Mouse (Mus musculus): ENCODE results near the gene Cyb5d1. TPM values are rescaled to one million over a fixed set of nuclear protein-coding genes. Genes with fewer than 3 reads are reported as not detected.
A peak's percentile ranks its signal among the peaks of the same experiment; 100 is the strongest.

Cyb5d1 gene
- polyA plus RNA-seq, 1 experiment from 2014 or later: 15.0 TPM

GRCm38 (mm10) chr11:69428751-69429150, 33.3 kb upstream of the Cyb5d1 start:
- ATAC-seq (ENCODE audit: insufficient number of reproducible peaks, insufficient read depth, low FRiP score, low read depth): peak; percentile 66; the same call in 1 of the 2 replicates

GRCm38 (mm10) chr11:69426246-69426645, 30.8 kb upstream of the Cyb5d1 start:
- Histone ChIP-seq H3K4me3 (ENCODE audit: low read depth, low read length) (no peak overlapping the region), H3K4me2 (replicated peaks; ENCODE audit: low read depth, low read length) (no peak overlapping the region), H3K27me3 (ENCODE audit: control insufficient read depth, insufficient read depth, low read length) (no peaks in the 10 kb centered on the region), H3K9me3 (ENCODE audit: control insufficient read depth, low read depth, low read length) (no peaks in the 10 kb centered on the region), H3K4me1 (ENCODE audit: control insufficient read depth, insufficient read depth, low read length) (peaks cover 11% of the 10 kb centered on the region; the same call in 1 of the 2 replicates), H3K27ac (ENCODE audit: low read length) (no peak overlapping the region), H3K36me3 (ENCODE audit: control insufficient read depth, insufficient read depth, low read length) (no peaks in the 10 kb centered on the region), H3K9ac (replicated peaks; ENCODE audit: low read depth, low read length) (no peak overlapping the region)
- 79% methylated on average over 2 of the region's 2 CpGs for WGBS
- ATAC-seq (ENCODE audit: insufficient number of reproducible peaks, insufficient read depth, low FRiP score, low read depth): no peak

More at GRCm38 (mm10) chr11:69428751-69429150, 33.3 kb upstream of the Cyb5d1 start:
- no peak overlapping the region for H3K4me2 ChIP-seq (replicated peaks; ENCODE audit: low read depth, low read length)
- H3K36me3 ChIP-seq (ENCODE audit: control insufficient read depth, insufficient read depth, low read length): no peaks in the 10 kb centered on the region
- H3K4me3 ChIP-seq (ENCODE audit: low read depth, low read length): no peak overlapping the region
- H3K9me3 ChIP-seq (ENCODE audit: control insufficient read depth, low read depth, low read length): no peaks in the 10 kb centered on the region
- 16% methylated on average over 4 of the region's 4 CpGs for WGBS
- H3K27ac ChIP-seq (ENCODE audit: low read length): no peak overlapping the region
- H3K9ac ChIP-seq (replicated peaks; ENCODE audit: low read depth, low read length): no peak overlapping the region
- H3K4me1 ChIP-seq (ENCODE audit: control insufficient read depth, insufficient read depth, low read length): peaks cover 14% of the 10 kb centered on the region; the same call in 1 of the 2 replicates
- no peaks in the 10 kb centered on the region for H3K27me3 ChIP-seq (ENCODE audit: control insufficient read depth, insufficient read depth, low read length)

GRCm38 (mm10) chr11:69423885-69424284, 28.5 kb upstream of the Cyb5d1 start:
- Histone ChIP-seq H3K4me3 (ENCODE audit: low read depth, low read length) (no peak overlapping the region), H3K9me3 (ENCODE audit: control insufficient read depth, low read depth, low read length) (no peaks in the 10 kb centered on the region), H3K27ac (ENCODE audit: low read length) (no peak overlapping the region), H3K36me3 (ENCODE audit: control insufficient read depth, insufficient read depth, low read length) (no peaks in the 10 kb centered on the region), H3K27me3 (ENCODE audit: control insufficient read depth, insufficient read depth, low read length) (no peaks in the 10 kb centered on the region), H3K4me1 (ENCODE audit: control insufficient read depth, insufficient read depth, low read length) (peaks cover 19% of the 10 kb centered on the region; the same call in 1 of the 2 replicates), H3K9ac (replicated peaks; ENCODE audit: low read depth, low read length) (no peak overlapping the region), H3K4me2 (replicated peaks; ENCODE audit: low read depth, low read length) (no peak overlapping the region)
- 67% methylated on average over 6 of the region's 6 CpGs for WGBS
- ATAC-seq (ENCODE audit: insufficient number of reproducible peaks, insufficient read depth, low FRiP score, low read depth): no peak

DNA sequence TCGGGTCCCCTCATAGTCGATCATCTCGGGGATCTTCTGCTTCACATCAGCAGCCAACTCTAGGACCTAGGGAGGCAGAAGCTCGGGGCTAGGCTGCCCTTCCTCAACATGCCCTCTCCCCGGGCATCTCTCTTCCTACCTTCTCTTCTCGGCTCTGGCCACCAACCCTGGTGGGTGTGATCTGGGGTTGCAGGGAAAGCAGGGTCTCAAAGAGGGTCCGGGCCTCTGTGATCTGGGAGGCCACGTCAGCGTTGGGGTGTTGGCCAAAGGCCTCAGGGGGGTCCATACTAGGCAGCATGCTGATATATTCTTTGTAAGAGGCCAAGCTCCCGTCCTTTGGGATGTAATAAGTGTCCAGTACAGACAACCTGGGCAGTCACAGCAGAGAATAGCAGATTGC, 27.4 kb upstream of the Cyb5d1 start:
- no peak overlapping the region for H3K4me3 ChIP-seq (ENCODE audit: low read depth, low read length)

DNA sequence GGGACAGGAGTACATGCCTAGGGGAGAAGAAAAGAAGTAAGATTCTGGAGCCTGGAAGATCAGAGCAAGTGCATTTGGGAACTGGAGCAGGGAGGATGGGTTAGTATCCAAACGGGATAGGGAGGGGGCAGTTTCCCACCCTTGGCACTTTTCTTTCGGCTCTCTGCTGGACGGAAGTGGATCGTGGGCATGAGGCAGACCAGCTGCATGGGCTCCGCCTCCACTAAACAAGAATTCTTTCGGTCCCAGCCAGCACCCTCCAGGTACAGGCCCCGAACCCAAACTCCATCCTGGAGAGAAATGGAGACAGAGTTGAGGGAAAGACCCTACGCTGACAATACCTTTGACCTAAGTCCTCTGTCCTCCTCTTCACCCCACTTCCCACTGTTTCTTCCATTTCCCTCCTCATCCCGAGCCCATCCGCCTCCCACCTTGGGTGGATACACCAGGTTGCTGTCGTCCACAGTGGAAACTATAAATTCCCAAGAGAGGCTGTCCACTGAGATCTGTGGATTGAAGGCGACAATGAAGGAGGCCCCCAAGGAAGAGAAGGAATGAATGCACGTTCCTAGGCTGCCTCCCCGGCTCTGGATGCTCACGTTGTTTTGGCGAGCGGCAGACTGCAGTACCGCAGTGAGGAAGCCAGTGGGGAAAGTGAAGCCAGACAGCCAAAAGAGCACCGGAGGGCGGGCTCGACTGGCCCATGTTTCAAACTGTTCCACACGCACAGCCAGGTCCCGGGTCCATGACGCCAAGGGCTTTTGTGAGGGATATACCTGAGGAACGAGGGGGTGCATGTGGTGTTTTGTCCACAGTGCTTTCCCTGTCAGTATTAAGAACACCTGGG, 25.9 kb upstream of the Cyb5d1 start:
- Histone ChIP-seq H3K4me1 (ENCODE audit: control insufficient read depth, insufficient read depth, low read length) (peaks cover 22% of the 10 kb centered on the region; the same call in 1 of the 2 replicates), H3K4me3 (ENCODE audit: low read depth, low read length) (no peak overlapping the region), H3K9ac (replicated peaks; ENCODE audit: low read depth, low read length) (no peak overlapping the region), H3K27ac (ENCODE audit: low read length) (no peak overlapping the region), H3K27me3 (ENCODE audit: control insufficient read depth, insufficient read depth, low read length) (no peaks in the 10 kb centered on the region), H3K36me3 (ENCODE audit: control insufficient read depth, insufficient read depth, low read length) (no peaks in the 10 kb centered on the region), H3K4me2 (replicated peaks; ENCODE audit: low read depth, low read length) (no peak overlapping the region), H3K9me3 (ENCODE audit: control insufficient read depth, low read depth, low read length) (no peaks in the 10 kb centered on the region)
- 19% methylated on average over 25 of the region's 25 CpGs for WGBS
- ATAC-seq (ENCODE audit: insufficient number of reproducible peaks, insufficient read depth, low FRiP score, low read depth): no peak

More for the DNA sequence above, 27.4 kb upstream of the Cyb5d1 start:
- Histone ChIP-seq H3K4me1 (ENCODE audit: control insufficient read depth, insufficient read depth, low read length) (peaks cover 14% of the 10 kb centered on the region; the same call in 1 of the 2 replicates), H3K4me2 (replicated peaks; ENCODE audit: low read depth, low read length) (no peak overlapping the region), H3K27ac (ENCODE audit: low read length) (no peak overlapping the region), H3K36me3 (ENCODE audit: control insufficient read depth, insufficient read depth, low read length) (no peaks in the 10 kb centered on the region), H3K27me3 (ENCODE audit: control insufficient read depth, insufficient read depth, low read length) (no peaks in the 10 kb centered on the region), H3K9ac (replicated peaks; ENCODE audit: low read depth, low read length) (no peak overlapping the region), H3K9me3 (ENCODE audit: control insufficient read depth, low read depth, low read length) (no peaks in the 10 kb centered on the region)
- ATAC-seq (ENCODE audit: insufficient number of reproducible peaks, insufficient read depth, low FRiP score, low read depth): no peak
- WGBS: 92% methylated on average over 10 of the region's 10 CpGs

- Histone ChIP-seq H3K9ac (replicated peaks; ENCODE audit: low read depth, low read length) (no peak overlapping the region), H3K36me3 (ENCODE audit: control insufficient read depth, insufficient read depth, low read length) (no peaks in the 10 kb centered on the region), H3K4me3 (ENCODE audit: low read depth, low read length) (peak overlapping the region; percentile 82), H3K4me1 (ENCODE audit: control insufficient read depth, insufficient read depth, low read length) (peaks cover 22% of the 10 kb centered on the region; the same call in 1 of the 2 replicates), H3K4me2 (replicated peaks; ENCODE audit: low read depth, low read length) (peak overlapping the region; percentile 99), H3K27ac (ENCODE audit: low read length) (no peak overlapping the region), H3K27me3 (ENCODE audit: control insufficient read depth, insufficient read depth, low read length) (no peaks in the 10 kb centered on the region), H3K9me3 (ENCODE audit: control insufficient read depth, low read depth, low read length) (no peaks in the 10 kb centered on the region)
- 14% methylated on average over 10 of the region's 10 CpGs for WGBS
- no peak for ATAC-seq (ENCODE audit: insufficient number of reproducible peaks, insufficient read depth, low FRiP score, low read depth)
Observed at GRCm38 (mm10) chr11:69420554-69421000, 25.1 kb upstream of the Cyb5d1 start.

- Histone ChIP-seq H3K9me3 (ENCODE audit: control insufficient read depth, low read depth, low read length) (no peaks in the 10 kb centered on the region), H3K27me3 (ENCODE audit: control insufficient read depth, insufficient read depth, low read length) (no peaks in the 10 kb centered on the region), H3K4me1 (ENCODE audit: control insufficient read depth, insufficient read depth, low read length) (peaks cover 22% of the 10 kb centered on the region; the same call in 1 of the 2 replicates), H3K4me3 (ENCODE audit: low read depth, low read length) (peak overlapping the region; percentile 82), H3K4me2 (replicated peaks; ENCODE audit: low read depth, low read length) (peak overlapping the region; percentile 99), H3K27ac (ENCODE audit: low read length) (peak overlapping the region; percentile 99), H3K9ac (replicated peaks; ENCODE audit: low read depth, low read length) (peak overlapping the region; percentile 34), H3K36me3 (ENCODE audit: control insufficient read depth, insufficient read depth, low read length) (no peaks in the 10 kb centered on the region)
- ATAC-seq (ENCODE audit: insufficient number of reproducible peaks, insufficient read depth, low FRiP score, low read depth): no peak
- under 1% methylated on average over 31 of the region's 31 CpGs for WGBS
Observed at GRCm38 (mm10) chr11:69419813-69420553, 24.6 kb upstream of the Cyb5d1 start.

GRCm38 (mm10) chr11:69419443-69419812, 24.0 kb upstream of the Cyb5d1 start:
- WGBS: under 1% methylated on average over 19 of the region's 19 CpGs
- H3K27ac ChIP-seq (ENCODE audit: low read length): peak overlapping the region; percentile 99
- peak overlapping the region; percentile 99 for H3K4me2 ChIP-seq (replicated peaks; ENCODE audit: low read depth, low read length)
- H3K4me3 ChIP-seq (ENCODE audit: low read depth, low read length): peak overlapping the region; percentile 82
- no peaks in the 10 kb centered on the region for H3K27me3 ChIP-seq (ENCODE audit: control insufficient read depth, insufficient read depth, low read length)
- H3K9ac ChIP-seq (replicated peaks; ENCODE audit: low read depth, low read length): peak overlapping the region; percentile 34
- no peak for ATAC-seq (ENCODE audit: insufficient number of reproducible peaks, insufficient read depth, low FRiP score, low read depth)
- peaks cover 24% of the 10 kb centered on the region for H3K4me1 ChIP-seq (ENCODE audit: control insufficient read depth, insufficient read depth, low read length)
- no peaks in the 10 kb centered on the region for H3K36me3 ChIP-seq (ENCODE audit: control insufficient read depth, insufficient read depth, low read length)
- no peaks in the 10 kb centered on the region for H3K9me3 ChIP-seq (ENCODE audit: control insufficient read depth, low read depth, low read length)
